Mouse (Mus musculus) layer of hippocampus, adult 9-11 months (tissue): ENCODE results near the gene Limk1.

Experiments used
- DNase-seq: peaks from one replicate; pipeline ENCODE4 v3.0.0; 2022

Limk1 gene

DNA sequence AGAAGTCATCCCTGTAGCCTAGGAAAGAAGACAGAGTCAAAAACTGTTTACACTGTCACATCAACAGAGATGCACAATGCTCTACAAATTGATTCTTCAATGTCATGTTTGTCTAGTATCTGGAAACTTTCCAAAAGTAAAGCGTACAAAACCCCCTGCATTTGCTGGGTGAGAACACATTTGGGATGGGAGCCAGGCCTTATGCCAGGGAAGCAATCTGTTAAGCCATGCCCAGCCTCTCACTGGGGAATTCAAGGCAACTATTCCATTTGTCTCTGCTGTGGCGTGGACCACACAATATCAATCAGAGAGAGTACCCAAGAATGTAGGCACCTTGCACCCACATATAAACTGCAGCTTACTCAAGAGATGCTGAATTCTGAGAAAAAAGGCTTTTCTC, 66.3 kb downstream of the Limk1 start:
- peak; percentile 88 for DNase-seq

DNA sequence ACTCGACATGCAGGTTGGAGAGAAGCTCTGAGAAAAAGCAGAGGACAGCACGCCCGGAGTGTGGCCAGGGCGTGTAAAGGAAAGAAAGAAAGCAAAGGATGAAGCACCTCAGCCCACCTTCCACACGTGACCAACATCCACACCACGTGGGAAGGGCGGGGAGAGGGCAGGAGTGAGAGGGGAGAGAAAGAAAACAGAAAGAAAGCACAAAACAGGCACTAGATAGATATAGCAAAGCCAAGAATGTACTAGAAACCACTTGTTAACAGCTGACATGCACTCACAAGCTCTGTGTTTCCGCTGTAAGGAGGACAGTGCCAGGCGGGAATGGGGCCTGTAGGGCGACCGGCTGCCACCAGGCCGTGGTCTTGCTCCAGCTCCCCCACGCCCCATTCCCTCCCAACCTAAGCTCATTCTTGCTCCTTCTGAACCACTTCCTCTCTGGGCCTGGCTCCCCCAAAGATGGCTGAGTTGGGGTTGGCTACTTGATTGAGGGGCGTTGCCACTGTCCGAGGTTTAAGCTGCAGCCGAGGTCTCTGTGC, 67.2 kb downstream of the Limk1 start:
- no peak for DNase-seq

DNA sequence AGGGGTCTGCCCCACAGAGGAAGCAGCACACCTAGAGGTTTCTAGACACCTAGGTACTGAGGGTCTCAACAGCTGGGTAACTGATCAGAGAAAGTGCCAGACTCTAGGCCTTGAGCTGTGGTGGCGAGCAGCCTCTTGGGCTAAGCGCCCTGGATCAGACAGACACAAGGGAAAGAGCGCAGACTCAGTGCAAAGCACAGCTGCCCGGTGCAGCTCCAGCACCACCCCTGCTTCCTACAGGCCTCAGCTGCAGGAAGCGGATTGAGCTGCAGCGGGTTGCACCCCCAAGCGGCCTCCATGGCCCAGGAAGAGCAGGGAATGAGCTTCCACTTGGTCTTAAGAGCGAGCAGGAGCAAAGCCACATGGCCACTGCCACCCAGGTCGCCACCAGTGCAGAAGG, 67.9 kb downstream of the Limk1 start:
- peak; percentile 45 for DNase-seq

DNA sequence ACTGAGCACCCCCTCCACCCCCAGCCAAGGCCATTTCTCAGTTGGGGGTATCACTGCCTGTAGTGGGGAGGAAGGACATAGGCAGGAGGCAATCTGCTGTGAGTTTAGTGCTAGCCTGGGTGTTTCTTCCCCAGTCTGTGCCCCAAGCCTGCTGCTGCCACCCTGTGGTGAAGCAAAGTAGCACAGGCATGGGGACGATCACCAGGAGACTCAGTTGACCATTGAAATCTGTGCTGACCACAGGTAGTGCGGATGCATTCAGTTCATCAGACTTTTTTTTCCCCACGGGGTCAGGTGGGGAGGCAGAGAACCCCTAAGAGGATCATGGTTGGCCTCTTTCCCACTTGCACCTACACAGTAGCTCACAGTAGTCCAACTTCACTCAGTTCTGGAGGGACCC, 71.3 kb downstream of the Limk1 start:
- peak; percentile 75 for DNase-seq

DNA sequence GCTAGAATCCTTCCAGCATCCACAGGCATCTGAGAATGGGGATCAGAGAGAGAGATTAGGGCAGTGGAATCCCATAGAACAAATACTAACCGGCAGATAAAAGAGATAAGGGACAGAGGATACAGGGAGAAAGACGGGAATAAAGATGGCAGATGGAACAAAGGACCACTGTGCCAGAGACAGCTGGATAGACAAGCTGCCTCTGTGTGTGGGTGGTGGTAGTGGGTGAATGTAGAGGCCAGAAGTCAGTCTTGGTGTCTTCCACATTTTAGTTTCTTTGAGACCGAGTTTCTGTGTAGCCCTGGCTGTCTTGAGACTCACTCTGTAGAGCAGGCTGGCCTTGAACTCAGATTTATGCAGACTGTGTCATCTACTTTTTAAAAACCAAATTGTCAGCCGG, 72.6 kb downstream of the Limk1 start:
- peak; percentile 53 for DNase-seq

- peak; percentile 37 for DNase-seq
Observed at GRCm38 (mm10) chr5:134615380-134615779, 73.0 kb downstream of the Limk1 start.

DNA sequence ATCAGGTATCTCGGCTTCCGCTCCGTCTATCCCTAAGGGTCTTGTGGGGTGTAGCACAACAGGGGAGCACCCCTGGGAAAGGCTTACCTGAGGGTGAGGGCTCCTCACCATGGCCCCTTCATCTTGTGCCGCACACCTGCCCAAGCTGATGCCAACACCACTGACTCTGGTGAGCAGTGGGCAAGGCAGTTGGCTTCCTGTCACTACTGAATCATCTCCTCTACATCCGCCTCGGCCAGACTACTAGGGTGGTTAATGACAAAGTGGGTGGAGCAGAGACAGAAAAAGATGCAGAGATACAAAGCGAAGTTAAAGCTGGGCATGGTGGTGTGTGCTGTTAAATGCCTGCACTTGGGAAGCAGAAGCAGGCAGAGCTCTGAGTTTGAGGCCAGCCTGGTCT, 73.6 kb downstream of the Limk1 start, which contains the start of gene Lat2:
Gene Lat2, minus strand, starts transcription at position 224 of the 400 bp plus-strand sequence.
- peak; percentile 65 for DNase-seq

- DNase-seq, result peak; percentile 51
Observed at GRCm38 (mm10) chr5:134614296-134614695, 74.1 kb downstream of the Limk1 start.

- peak; percentile 69 for DNase-seq
Observed at GRCm38 (mm10) chr5:134613727-134614126, 74.7 kb downstream of the Limk1 start.

GRCm38 (mm10) chr5:134611810-134612521, 76.4 kb downstream of the Limk1 start:
- no peak for DNase-seq

- DNase-seq, result no peak
Observed at GRCm38 (mm10) chr5:134609916-134610643, 78.3 kb downstream of the Limk1 start.

- peak; percentile 58 for DNase-seq
Observed at GRCm38 (mm10) chr5:134607121-134607520, 81.3 kb downstream of the Limk1 start.

GRCm38 (mm10) chr5:134606314-134606713, 82.1 kb downstream of the Limk1 start:
- no peak for DNase-seq
